In genomic region chr2:92443313-92443712, GRCm38 (mm10) we compare ENCODE assay signal across 28 mouse cellular contexts. TPM values are rescaled to one million over a fixed set of nuclear protein-coding genes. Genes with fewer than 3 reads are reported as not detected.
A peak's percentile ranks its signal among the peaks of the same experiment; 100 is the strongest.
DNase-seq lines count a peak whose midpoint lies in the region; ATAC-seq and TF ChIP-seq lines count a peak whose summit lies in the region.
"Had no signal": no experiment of that assay in that cellular context is flagged by ENCODE, and none has a peak within 500 bp of the region (broad histone marks: within the 10 kb centered on the region; RNA-seq: fewer than 3 reads in every experiment).

No protein-coding gene starts in this region.

- no peaks in the 10 kb centered on the region for H3K36me3 ChIP-seq in liver, postnatal 0 days (replicated peaks; ENCODE audit: insufficient read depth, low read length)
- H3K36me3 ChIP-seq in liver, embryonic 11.5 days (ENCODE audit: control insufficient read depth, insufficient read depth, low read length) = no peaks in the 10 kb centered on the region
- H3K36me3 ChIP-seq in MEL (ENCODE audit: control insufficient read depth in 1 of 2, insufficient read depth in 2 of 2, low read length in 2 of 2) = peaks cover 0 to 45% of the 10 kb centered on the region in 2 experiments; a peak in 2 of 4 replicates
- H3K36me3 ChIP-seq: embryonic facial prominence, embryonic 10.5 days; embryonic facial prominence, embryonic 13.5 days; forebrain, embryonic 10.5 days; heart, embryonic 12.5 days; heart, embryonic 15.5 days; hindbrain, embryonic 10.5 days had no signal

- H3K9ac ChIP-seq in liver, postnatal 0 days (replicated peaks) = no peak overlapping the region
- no peak overlapping the region for H3K9ac ChIP-seq in liver, embryonic 11.5 days (ENCODE audit: low read depth, low read length)
- no peak overlapping the region for H3K9ac ChIP-seq in MEL (ENCODE audit: control insufficient read depth, low read depth, low read length, poor library complexity, severe bottlenecking)
- H3K9ac ChIP-seq: embryonic facial prominence, embryonic 13.5 days; forebrain, embryonic 13.5 days; heart, embryonic 12.5 days; heart, embryonic 15.5 days; hindbrain, embryonic 14.5 days had no signal

- no peak for TF ChIP-seq POLR2A in MEL (IDR thresholded peaks at IDR 0.05; ENCODE audit: control insufficient read depth in 1 of 2, insufficient read depth in 1 of 2, low read depth in 1 of 2, low read length in 2 of 2, poor library complexity in 1 of 2)

- H3K9me3 ChIP-seq in liver, postnatal 0 days (ENCODE audit: low read length) = no peaks in the 10 kb centered on the region
- H3K9me3 ChIP-seq in liver, embryonic 11.5 days (ENCODE audit: control insufficient read depth, low read length) = no peaks in the 10 kb centered on the region
- H3K9me3 ChIP-seq in MEL (replicated peaks; ENCODE audit: insufficient read depth, low read length) = no peaks in the 10 kb centered on the region
- H3K9me3 ChIP-seq: embryonic facial prominence, embryonic 10.5 days; embryonic facial prominence, embryonic 13.5 days; forebrain, embryonic 10.5 days; forebrain, embryonic 13.5 days; heart, embryonic 12.5 days; heart, embryonic 15.5 days; hindbrain, embryonic 10.5 days had no signal

- WGBS in liver, postnatal 0 days (ENCODE audit: insufficient replicate concordance) = 67% methylated on average over 4 of the region's 4 CpGs
- 79% methylated on average over 4 of the region's 4 CpGs for WGBS in liver, embryonic 11.5 days

- no peak for TF ChIP-seq RAD21 in MEL (IDR thresholded peaks at IDR 0.05; ENCODE audit: low read depth, low read length)

- peak; percentile 18; the same call in 1 of the 2 replicates for ATAC-seq in liver, postnatal 0 days
- ATAC-seq in liver, embryonic 11.5 days (replicated peaks; ENCODE audit: low FRiP score) = no peak
- ATAC-seq: hindbrain, postnatal 0 days; intestine, embryonic 16.5 days; Patski had no signal

- no peak for DNase-seq in layer of hippocampus, adult 2 months (ENCODE audit: low spot score in 2 of 2)
- no peak for DNase-seq in layer of hippocampus, postnatal 36 days
- DNase-seq in liver, postnatal 0 days = no peak
- DNase-seq in liver, embryonic 11.5 days (ENCODE audit: low spot score) = no peak
- DNase-seq in MEL (ENCODE audit: low read depth, low spot score) = no peak
- DNase-seq in fat pad, adult 2 months (ENCODE audit: extremely low read depth, low read depth, low spot score) = peak; percentile 77
- no peak for DNase-seq in cerebellum, postnatal 10 days
- DNase-seq: adrenal gland, adult 2 months; adrenal gland, postnatal 36 days; cerebellum, adult 18-20 months; cerebellum, adult 9-10 months; embryo, embryonic 11 days; gastrocnemius, postnatal 25 days; heart, adult 18-20 months; heart, postnatal 10 days; heart, postnatal 36 days had no signal

- H3K4me3 ChIP-seq in layer of hippocampus, adult 2 months = no peak overlapping the region
- H3K4me3 ChIP-seq in liver, postnatal 0 days (ENCODE audit: low read depth, low read length) = no peak overlapping the region
- no peak overlapping the region for H3K4me3 ChIP-seq in liver, embryonic 11.5 days (ENCODE audit: low read depth, low read length)
- H3K4me3 ChIP-seq in MEL (ENCODE audit: control insufficient read depth in 1 of 2, insufficient read depth in 1 of 2, low read depth in 2 of 2, low read length in 2 of 2) = no peak overlapping the region
- H3K4me3 ChIP-seq: embryonic facial prominence, embryonic 10.5 days; embryonic facial prominence, embryonic 13.5 days; erythroblast, embryonic 14.5 days; forebrain, embryonic 10.5 days; forebrain, embryonic 13.5 days; heart, embryonic 12.5 days; heart, embryonic 15.5 days; hindbrain, embryonic 10.5 days had no signal

- H3K79me2 ChIP-seq in MEL (ENCODE audit: control insufficient read depth, insufficient read depth, low read length, poor library complexity) = no peaks in the 10 kb centered on the region

- TF ChIP-seq EP300 in liver, postnatal 0 days (IDR thresholded peaks at IDR 0.05; ENCODE audit: low read depth) = no peak
- TF ChIP-seq EP300 in MEL (IDR thresholded peaks at IDR 0.05; ENCODE audit: low read depth in 1 of 2, low read length in 2 of 2) = no peak

- H3K27me3 ChIP-seq in liver, postnatal 0 days (ENCODE audit: insufficient read depth, low read length) = no peaks in the 10 kb centered on the region
- H3K27me3 ChIP-seq in liver, embryonic 11.5 days (replicated peaks; ENCODE audit: control insufficient read depth, insufficient read depth, low read length) = no peaks in the 10 kb centered on the region
- no peaks in the 10 kb centered on the region for H3K27me3 ChIP-seq in MEL (ENCODE audit: control insufficient read depth in 1 of 2, insufficient read depth in 2 of 2, low read length in 2 of 2)
- H3K27me3 ChIP-seq: forebrain, embryonic 13.5 days; heart, embryonic 15.5 days had no signal

- H3K4me1 ChIP-seq in liver, postnatal 0 days (ENCODE audit: insufficient read depth) = peaks cover 24% of the 10 kb centered on the region
- H3K4me1 ChIP-seq in liver, embryonic 11.5 days (replicated peaks; ENCODE audit: control insufficient read depth, insufficient read depth, low read length) = peaks cover 29% of the 10 kb centered on the region
- H3K4me1 ChIP-seq in MEL (ENCODE audit: control insufficient read depth in 1 of 2, insufficient read depth in 2 of 2, low read length in 2 of 2) = peaks cover 20 to 59% of the 10 kb centered on the region in 2 experiments
- H3K4me1 ChIP-seq: embryonic facial prominence, embryonic 13.5 days had no signal

- peak overlapping the region; percentile 81 for H3K27ac ChIP-seq in layer of hippocampus, adult 2 months
- H3K27ac ChIP-seq in liver, postnatal 0 days (ENCODE audit: low read depth) = no peak overlapping the region
- H3K27ac ChIP-seq in liver, embryonic 11.5 days (ENCODE audit: low read depth, low read length) = no peak overlapping the region
- peak overlapping the region; percentile 75 for H3K27ac ChIP-seq in MEL (ENCODE audit: control insufficient read depth, low read depth, low read length)
- H3K27ac ChIP-seq: embryonic facial prominence, embryonic 10.5 days; embryonic facial prominence, embryonic 13.5 days; forebrain, embryonic 10.5 days; forebrain, embryonic 13.5 days; heart, embryonic 15.5 days; hindbrain, embryonic 10.5 days; hindbrain, embryonic 14.5 days; hindbrain, postnatal 0 days had no signal

- no peak for TF ChIP-seq CTCF in layer of hippocampus, adult 2 months (conservative IDR thresholded peaks at IDR 0.05)
- TF ChIP-seq CTCF in liver, postnatal 0 days (IDR thresholded peaks at IDR 0.05; ENCODE audit: low read depth) = no peak
- TF ChIP-seq CTCF in MEL (IDR thresholded peaks at IDR 0.05 in 2 of 3, conservative IDR thresholded peaks at IDR 0.05 in 1 of 3; ENCODE audit: control insufficient read depth in 1 of 3, insufficient read depth in 1 of 3, low read depth in 2 of 3, low read length in 3 of 3, poor library complexity in 1 of 3, severe bottlenecking in 1 of 3) = no peak

- no peak overlapping the region for H3K4me2 ChIP-seq in liver, postnatal 0 days (ENCODE audit: low read depth, low read length)
- H3K4me2 ChIP-seq in liver, embryonic 11.5 days = no peak overlapping the region; the same call in 1 of the 2 replicates
- H3K4me2 ChIP-seq: embryonic facial prominence, embryonic 13.5 days; forebrain, embryonic 13.5 days; heart, embryonic 12.5 days; hindbrain, embryonic 14.5 days had no signal

TF ChIP-seq in MEL, 35 proteins besides CTCF, POLR2A, EP300 and RAD21:
- TF ChIP-seq GABPA (IDR thresholded peaks at IDR 0.05; ENCODE audit: low read depth, low read length) (no peak), SMC3 (IDR thresholded peaks at IDR 0.05; ENCODE audit: low read depth, low read length) (no peak), ZKSCAN1 (IDR thresholded peaks at IDR 0.05; ENCODE audit: low read depth, low read length) (no peak), TCF12 (IDR thresholded peaks at IDR 0.05; ENCODE audit: low read depth, low read length) (no peak), ZC3H11A (IDR thresholded peaks at IDR 0.05; ENCODE audit: low read depth, low read length) (no peak), MYC (IDR thresholded peaks at IDR 0.05; ENCODE audit: low read depth, low read length) (no peak)

RNA-seq across cellular contexts. Expression of gene Cry2, which starts 9.5 kb away (rescaled TPM):
- total RNA-seq in layer of hippocampus, adult 2 months (2021) = 100 to 1,000 TPM; 105 to 108 TPM
- 100 to 1,000 TPM in 1 of 2 experiments, 10 to 100 TPM in 1; 93.7 to 101 TPM for total RNA-seq in layer of hippocampus, postnatal 36 days (2021)
- 9.6 and 11.9 TPM in 2 replicates for polyA plus RNA-seq in liver, postnatal 0 days (2015; fragmentation: Nextera tagmentation; extraction: Ambion mirVana)
- 20.6 and 22.5 TPM in 2 replicates for polyA plus RNA-seq in liver, embryonic 11.5 days (2014; fragmentation: Nextera tagmentation; extraction: Ambion mirVana)
- total RNA-seq in MEL (2012; rRNA removed) = 13.3 and 16.4 TPM in 2 replicates
- 10 to 100 TPM in 1 of 2 experiments, not detected in 1; 36.2 TPM for polyA plus RNA-seq in MEL (2012; ENCODE audit: insufficient read depth in 1 of 2, insufficient read length in 2 of 2, low read depth in 1 of 2, low replicate concordance in 2 of 2, missing spikeins in 1 of 2)

RNA-seq across cellular contexts. Expression of gene Slc35c1, which starts 17.0 kb away (rescaled TPM):
- total RNA-seq in layer of hippocampus, adult 2 months (2021) = 10 to 100 TPM; 14.0 to 15.7 TPM
- 10 to 100 TPM; 13.3 to 14.5 TPM for total RNA-seq in layer of hippocampus, postnatal 36 days (2021)
- polyA plus RNA-seq in liver, postnatal 0 days (2015; fragmentation: Nextera tagmentation; extraction: Ambion mirVana) = 9.0 and 9.3 TPM in 2 replicates
- 26.8 and 27.4 TPM in 2 replicates for polyA plus RNA-seq in liver, embryonic 11.5 days (2014; fragmentation: Nextera tagmentation; extraction: Ambion mirVana)
- total RNA-seq in MEL (2012; rRNA removed) = 14.4 and 16.8 TPM in 2 replicates
- polyA plus RNA-seq in MEL (2012; ENCODE audit: insufficient read depth in 1 of 2, insufficient read length in 2 of 2, low read depth in 1 of 2, low replicate concordance in 2 of 2, missing spikeins in 1 of 2) = 10 to 100 TPM in 1 of 2 experiments, not detected in 1; 64.5 TPM

RNA-seq across cellular contexts. Expression of gene Mapk8ip1, which starts 42.2 kb away (rescaled TPM):
- 100 to 1,000 TPM; 338 to 354 TPM for total RNA-seq in layer of hippocampus, adult 2 months (2021)
- total RNA-seq in layer of hippocampus, postnatal 36 days (2021) = 100 to 1,000 TPM; 336 to 345 TPM
- polyA plus RNA-seq in liver, postnatal 0 days (2015; fragmentation: Nextera tagmentation; extraction: Ambion mirVana) = 2.6 and 2.8 TPM in 2 replicates
- polyA plus RNA-seq in liver, embryonic 11.5 days (2014; fragmentation: Nextera tagmentation; extraction: Ambion mirVana) = 4.9 and 6.3 TPM in 2 replicates
- 1.5 and 2.5 TPM in 2 replicates for total RNA-seq in MEL (2012; rRNA removed)
- polyA plus RNA-seq in MEL (2012; ENCODE audit: insufficient read depth in 1 of 2, insufficient read length in 2 of 2, low read depth in 1 of 2, low replicate concordance in 2 of 2, missing spikeins in 1 of 2) = 1 to 10 TPM in 1 of 2 experiments, not detected in 1; 3.8 TPM

Comparison
In these comparisons a context has a peak if more than half of its experiments do, and no peak if none do; other contexts are left out.
1. H3K27ac ChIP-seq: peak in layer of hippocampus, adult 2 months (single experiment) and MEL (single experiment); none in liver, postnatal 0 days (single experiment) and liver, embryonic 11.5 days (single experiment).
2. RNA of gene Mapk8ip1, which starts 42.2 kb away (total RNA-seq): 338 to 354 TPM in layer of hippocampus, adult 2 months and 336 to 345 TPM in layer of hippocampus, postnatal 36 days; 1.5 to 2.5 TPM in MEL; every median in the first group is over 10 times any median in the second.